Mouse (Mus musculus): ENCODE results near the gene Rpl22. TPM values are rescaled to one million over a fixed set of nuclear protein-coding genes. Genes with fewer than 3 reads are reported as not detected.

Gene Rpl22
- total and polyA plus RNA-seq, 3 experiments = 1,792 to 1,885 TPM; not detected in 1

DNA sequence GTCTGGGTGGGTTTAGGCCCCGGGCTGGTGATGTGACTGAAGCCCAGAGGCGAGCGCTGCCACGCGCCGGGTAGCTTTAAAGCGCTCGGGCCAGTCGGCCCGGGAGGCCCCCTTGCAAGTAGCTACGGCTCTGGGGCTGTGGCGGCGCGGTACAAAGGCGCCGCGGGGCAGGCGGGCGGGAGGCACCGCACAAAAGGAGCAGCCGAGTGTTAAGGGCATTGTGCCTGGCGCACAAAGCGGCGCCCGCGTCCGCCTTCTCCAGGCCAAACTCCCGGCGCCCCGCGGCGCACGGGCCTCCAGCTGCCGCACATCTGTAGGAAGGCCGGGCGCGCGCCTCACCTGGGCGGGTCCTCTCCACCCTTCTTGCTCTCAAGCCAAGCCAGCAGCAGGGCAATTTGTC lies 35.2 kb upstream of the Rpl22 start:
- Histone ChIP-seq H3K9me3 (replicated peaks; ENCODE audit: insufficient read depth, low read length) (no peaks in the 10 kb centered on the region), H3K36me3 (ENCODE audit: control insufficient read depth in 1 of 2, insufficient read depth in 2 of 2, low read length in 2 of 2) (no peaks in the 10 kb centered on the region), H3K27me3 (ENCODE audit: control insufficient read depth in 1 of 2, insufficient read depth in 2 of 2, low read length in 2 of 2) (no peaks in the 10 kb centered on the region), H3K27ac (ENCODE audit: control insufficient read depth, low read depth, low read length) (no peak overlapping the region), H3K79me2 (ENCODE audit: control insufficient read depth, insufficient read depth, low read length, poor library complexity) (no peaks in the 10 kb centered on the region), H3K9ac (ENCODE audit: control insufficient read depth, low read depth, low read length, poor library complexity, severe bottlenecking) (no peak overlapping the region), H3K4me1 (ENCODE audit: control insufficient read depth in 1 of 2, insufficient read depth in 2 of 2, low read length in 2 of 2) (peaks cover 0 to 6% of the 10 kb centered on the region in 2 experiments; a peak in 1 of 4 replicates), H3K4me3 (ENCODE audit: control insufficient read depth in 1 of 2, insufficient read depth in 1 of 2, low read depth in 2 of 2, low read length in 2 of 2) (no peak overlapping the region)
- TF ChIP-seq ELF1 (IDR thresholded peaks at IDR 0.05; ENCODE audit: low read depth, low read length) (no peak), TCF12 (IDR thresholded peaks at IDR 0.05; ENCODE audit: low read depth, low read length) (no peak), MYC (IDR thresholded peaks at IDR 0.05; ENCODE audit: low read depth, low read length) (no peak)
- no peak for DNase-seq (ENCODE audit: low read depth, low spot score)

GRCm38 (mm10) chr4:152290991-152291390 lies 34.6 kb upstream of the Rpl22 start:
- H3K9me3 ChIP-seq (replicated peaks; ENCODE audit: insufficient read depth, low read length) = no peaks in the 10 kb centered on the region
- no peaks in the 10 kb centered on the region for H3K79me2 ChIP-seq (ENCODE audit: control insufficient read depth, insufficient read depth, low read length, poor library complexity)
- TF ChIP-seq NRF1 (IDR thresholded peaks at IDR 0.05; ENCODE audit: insufficient read depth, low read depth, low read length, poor library complexity, severe bottlenecking) (no peak), ZKSCAN1 (IDR thresholded peaks at IDR 0.05; ENCODE audit: low read depth, low read length) (no peak), MAZ (IDR thresholded peaks at IDR 0.05; ENCODE audit: low read depth, low read length) (no peak), HCFC1 (IDR thresholded peaks at IDR 0.05; ENCODE audit: low read depth, low read length) (no peak), MXI1 (IDR thresholded peaks at IDR 0.05; ENCODE audit: low read depth, low read length) (no peak), CHD1 (IDR thresholded peaks at IDR 0.05; ENCODE audit: low read depth, low read length) (no peak), TAL1 (IDR thresholded peaks at IDR 0.05; ENCODE audit: low read length) (no peak), EP300 (IDR thresholded peaks at IDR 0.05; ENCODE audit: low read depth in 1 of 2, low read length in 2 of 2) (no peak)
- no peak overlapping the region for H3K9ac ChIP-seq (ENCODE audit: control insufficient read depth, low read depth, low read length, poor library complexity, severe bottlenecking)
- DNase-seq (ENCODE audit: low read depth, low spot score) = no peak
- H3K4me1 ChIP-seq (ENCODE audit: control insufficient read depth in 1 of 2, insufficient read depth in 2 of 2, low read length in 2 of 2) = peaks cover 0 to 6% of the 10 kb centered on the region in 2 experiments; a peak in 1 of 4 replicates
- H3K27me3 ChIP-seq (ENCODE audit: control insufficient read depth in 1 of 2, insufficient read depth in 2 of 2, low read length in 2 of 2) = no peaks in the 10 kb centered on the region
- no peak overlapping the region for H3K27ac ChIP-seq (ENCODE audit: control insufficient read depth, low read depth, low read length)
- no peak overlapping the region for H3K4me3 ChIP-seq (ENCODE audit: control insufficient read depth in 1 of 2, insufficient read depth in 1 of 2, low read depth in 2 of 2, low read length in 2 of 2)
- H3K36me3 ChIP-seq (ENCODE audit: control insufficient read depth in 1 of 2, insufficient read depth in 2 of 2, low read length in 2 of 2) = no peaks in the 10 kb centered on the region

DNA sequence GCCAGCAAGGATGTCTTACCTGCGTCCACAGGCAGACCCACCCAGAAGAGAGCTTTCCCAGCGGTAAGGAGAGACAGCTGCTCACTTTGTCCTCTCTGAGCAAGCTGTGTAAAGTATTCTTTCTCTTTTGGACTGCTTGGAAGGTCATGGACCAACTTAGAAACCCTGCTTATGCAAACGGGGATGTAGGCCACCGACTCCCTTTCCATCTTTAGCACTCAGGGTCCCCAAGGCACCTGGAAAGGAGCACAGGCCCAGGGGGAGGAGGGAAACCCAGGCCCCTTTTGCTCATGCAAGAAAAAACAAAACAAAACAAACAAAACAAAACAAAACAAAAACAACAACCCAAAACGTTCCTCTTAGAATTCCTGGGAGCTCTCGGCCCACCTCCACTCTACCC lies 34.0 kb upstream of the Rpl22 start, which contains the start of gene Hes3:
Hes3 (minus strand) TSS at position 101 of the 400 bp plus-strand sequence.
- no peaks in the 10 kb centered on the region for H3K79me2 ChIP-seq (ENCODE audit: control insufficient read depth, insufficient read depth, low read length, poor library complexity)
- H3K9ac ChIP-seq (ENCODE audit: control insufficient read depth, low read depth, low read length, poor library complexity, severe bottlenecking) = no peak within 1 kb of the TSS
- no peak within 1 kb of the TSS for H3K4me3 ChIP-seq (ENCODE audit: control insufficient read depth in 1 of 2, insufficient read depth in 1 of 2, low read depth in 2 of 2, low read length in 2 of 2)
- DNase-seq (ENCODE audit: low read depth, low spot score) = no peak
- peaks cover 0 to 6% of the 10 kb centered on the region in 2 experiments; a peak in 1 of 4 replicates for H3K4me1 ChIP-seq (ENCODE audit: control insufficient read depth in 1 of 2, insufficient read depth in 2 of 2, low read length in 2 of 2)
- H3K27ac ChIP-seq (ENCODE audit: control insufficient read depth, low read depth, low read length) = no peak within 1 kb of the TSS
- no peaks in the 10 kb centered on the region for H3K36me3 ChIP-seq (ENCODE audit: control insufficient read depth in 1 of 2, insufficient read depth in 2 of 2, low read length in 2 of 2)
- TF ChIP-seq TAL1 (IDR thresholded peaks at IDR 0.05; ENCODE audit: low read length) (no peak), RCOR1 (IDR thresholded peaks at IDR 0.05; ENCODE audit: low read depth, low read length) (no peak), RAD21 (IDR thresholded peaks at IDR 0.05; ENCODE audit: low read depth, low read length) (no peak), MEF2A (IDR thresholded peaks at IDR 0.05; ENCODE audit: extremely low read depth, insufficient replicate concordance, low read depth, low read length, poor library complexity, severe bottlenecking) (no peak), NRF1 (IDR thresholded peaks at IDR 0.05; ENCODE audit: insufficient read depth, low read depth, low read length, poor library complexity, severe bottlenecking) (no peak), BHLHE40 (IDR thresholded peaks at IDR 0.05; ENCODE audit: borderline replicate concordance, low read depth, low read length) (no peak), POLR2AphosphoS5 (IDR thresholded peaks at IDR 0.05; ENCODE audit: borderline replicate concordance, low read depth, low read length) (no peak), USF2 (IDR thresholded peaks at IDR 0.05; ENCODE audit: borderline replicate concordance in 1 of 2, insufficient read depth in 1 of 2, low read depth in 1 of 2, low read length in 2 of 2) (no peak), EP300 (IDR thresholded peaks at IDR 0.05; ENCODE audit: low read depth in 1 of 2, low read length in 2 of 2) (no peak), ZNF384 (IDR thresholded peaks at IDR 0.05; ENCODE audit: low read depth, low read length) (no peak), CHD1 (IDR thresholded peaks at IDR 0.05; ENCODE audit: low read depth, low read length) (no peak), ELF1 (IDR thresholded peaks at IDR 0.05; ENCODE audit: low read depth, low read length) (no peak), JUND (IDR thresholded peaks at IDR 0.05; ENCODE audit: low read depth, low read length) (no peak), ETS1 (IDR thresholded peaks at IDR 0.05; ENCODE audit: low read depth, low read length) (no peak), MAX (IDR thresholded peaks at IDR 0.05; ENCODE audit: low read length) (no peak)
- no peaks in the 10 kb centered on the region for H3K9me3 ChIP-seq (replicated peaks; ENCODE audit: insufficient read depth, low read length)
- H3K27me3 ChIP-seq (ENCODE audit: control insufficient read depth in 1 of 2, insufficient read depth in 2 of 2, low read length in 2 of 2) = no peaks in the 10 kb centered on the region

Measured in MEL (cell line).